Mouse (Mus musculus): ENCODE data around the gene Gm15262. TPM values are rescaled to one million over a fixed set of nuclear protein-coding genes. Genes with fewer than 3 reads are reported as not detected.

Gm15262 gene
- not detected for polyA plus RNA-seq (2014; fragmentation: Illumina TruSeq; extraction: RNeasy Lipid Tissue Mini Kit (QIAGEN cat#74804); ENCODE audit: low read depth, low replicate concordance)

GRCm38 (mm10) chrX:161287156-161287555, at the start of gene Gm15262:
TSS of gene Gm15262 (plus strand) at chrX:161287456.

Other genes starting within 250 kb of the Gm15262 start
- 5.9 TPM for gene Scml2, start 170.3 kb upstream of the Gm15262 start, polyA plus RNA-seq (2014; fragmentation: Illumina TruSeq; extraction: RNeasy Lipid Tissue Mini Kit (QIAGEN cat#74804); ENCODE audit: low read depth, low replicate concordance)